Mouse (Mus musculus): Measurements from ENCODE around the gene Slc27a4. TPM values are rescaled to one million over a fixed set of nuclear protein-coding genes. Genes with fewer than 3 reads are reported as not detected.

The Slc27a4 gene
- polyA plus RNA-seq, 1 experiment from 2014 or later = 2.4 TPM

DNA sequence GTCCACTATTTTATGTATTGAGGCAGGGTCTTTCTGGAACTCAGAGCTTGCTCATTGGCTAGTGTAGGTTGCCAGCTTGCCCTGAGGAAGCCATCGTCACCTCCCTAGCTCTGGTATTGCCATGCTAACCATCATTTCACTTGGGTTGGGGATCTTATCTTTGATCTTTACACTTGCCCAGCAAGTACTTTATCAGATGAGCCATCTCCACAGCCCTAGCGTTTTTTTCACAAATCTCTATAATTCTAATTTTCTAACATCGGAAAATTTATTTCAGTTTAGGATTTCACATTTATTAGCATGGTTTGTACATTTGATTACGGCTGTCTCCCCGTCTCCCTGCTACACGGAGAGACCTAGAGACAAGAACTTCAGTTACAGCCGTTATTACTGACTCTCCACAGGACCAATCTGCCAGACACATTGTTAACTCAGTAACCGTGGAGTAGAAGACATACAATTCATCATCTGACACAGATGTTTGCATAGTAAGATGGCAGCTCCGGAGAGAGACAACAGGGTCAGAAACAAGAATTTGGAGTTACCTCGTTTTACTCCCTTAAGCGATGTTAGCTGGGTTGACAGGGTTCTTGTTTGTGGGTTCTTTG lies 24.0 kb downstream of the Slc27a4 start:
- peaks cover 21% of the 10 kb centered on the region for H3K4me1 ChIP-seq (replicated peaks)
- H3K27ac ChIP-seq = peak overlapping the region; percentile 87
- H3K27me3 ChIP-seq = no peaks in the 10 kb centered on the region
- H3K9ac ChIP-seq = peak overlapping the region; percentile 82
- H3K4me2 ChIP-seq = peak overlapping the region; percentile 89
- H3K4me3 ChIP-seq (replicated peaks) = peak overlapping the region; percentile 83
- H3K9me3 ChIP-seq (replicated peaks) = no peaks in the 10 kb centered on the region
- DNase-seq (no peak), ATAC-seq (ENCODE audit: low read depth) (no peak)
- 9% methylated on average over 11 of the region's 11 CpGs for WGBS (ENCODE audit: insufficient replicate concordance)
- 0 out of 2 replicates have a peak, but pooled peaks cover 6% of the 10 kb centered on the region for H3K36me3 ChIP-seq

DNA sequence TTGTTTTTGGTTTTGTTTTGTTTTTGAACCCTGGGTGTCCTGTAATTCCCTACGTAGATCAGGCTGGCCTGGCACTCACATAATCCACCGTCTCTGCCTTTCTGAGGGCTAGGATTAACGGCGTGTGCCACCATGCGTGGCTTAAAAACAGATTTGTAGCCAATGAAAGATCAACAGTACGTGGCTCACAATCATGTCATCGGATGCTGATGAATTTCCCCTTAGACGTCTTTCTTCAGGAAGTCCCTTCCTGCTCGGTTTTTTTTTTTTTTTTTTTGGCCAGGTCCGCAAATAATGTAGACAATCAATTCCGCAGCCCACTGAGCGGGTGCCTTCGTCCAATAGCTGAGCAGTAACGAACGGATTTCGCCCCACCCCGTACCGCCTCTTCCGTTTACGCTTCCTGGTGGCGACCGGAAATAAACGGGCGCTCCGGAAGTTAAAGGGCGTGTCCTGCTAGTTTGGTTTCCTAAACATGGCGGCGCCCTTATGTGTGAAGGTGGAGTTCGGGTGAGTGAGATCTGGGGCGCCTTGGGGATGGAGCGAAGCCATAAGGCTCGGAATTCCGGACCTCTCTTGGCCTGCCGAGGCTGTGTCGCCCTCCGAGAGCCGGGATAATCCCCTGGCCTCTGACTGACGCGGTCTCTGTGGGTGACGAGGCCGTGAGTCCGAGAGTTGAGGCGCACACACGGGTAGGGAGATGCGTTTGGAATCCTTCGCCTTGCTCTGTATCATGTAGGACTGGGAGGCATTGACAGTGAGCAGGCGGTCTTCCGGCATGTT lies 24.7 kb downstream of the Slc27a4 start:
- Histone ChIP-seq H3K4me3 (replicated peaks) (peak overlapping the region; percentile 83), H3K4me1 (replicated peaks) (peaks cover 21% of the 10 kb centered on the region), H3K27ac (peak overlapping the region; percentile 87), H3K27me3 (no peaks in the 10 kb centered on the region), H3K36me3 (0 out of 2 replicates have a peak, but pooled peaks cover 8% of the 10 kb centered on the region), H3K9me3 (replicated peaks) (no peaks in the 10 kb centered on the region), H3K9ac (peak overlapping the region; percentile 83), H3K4me2 (peak overlapping the region; percentile 89)
- peak; percentile 96 for ATAC-seq (ENCODE audit: low read depth)
- peak; percentile 94 for DNase-seq
- WGBS (ENCODE audit: insufficient replicate concordance) = under 1% methylated on average over 48 of the region's 48 CpGs

GRCm38 (mm10) chr2:29827709-29828024 lies 25.2 kb downstream of the Slc27a4 start:
- H3K9me3 ChIP-seq (replicated peaks) = no peaks in the 10 kb centered on the region
- H3K36me3 ChIP-seq = peaks cover 10% of the 10 kb centered on the region
- H3K9ac ChIP-seq = peak overlapping the region; percentile 83
- no peak; the same call in 1 of the 2 replicates for ATAC-seq (ENCODE audit: low read depth)
- H3K4me1 ChIP-seq (replicated peaks) = peaks cover 21% of the 10 kb centered on the region
- no peak for DNase-seq
- H3K4me3 ChIP-seq (replicated peaks) = peak overlapping the region; percentile 83
- peak overlapping the region; percentile 89 for H3K4me2 ChIP-seq
- no peaks in the 10 kb centered on the region for H3K27me3 ChIP-seq
- WGBS (ENCODE audit: insufficient replicate concordance) = under 1% methylated on average over 12 of the region's 12 CpGs
- H3K27ac ChIP-seq = peak overlapping the region; percentile 73

- Histone ChIP-seq H3K27me3 (no peaks in the 10 kb centered on the region), H3K4me1 (replicated peaks) (peaks cover 19% of the 10 kb centered on the region), H3K9me3 (replicated peaks) (no peaks in the 10 kb centered on the region), H3K27ac (no peak overlapping the region), H3K36me3 (peaks cover 32% of the 10 kb centered on the region), H3K4me3 (replicated peaks) (no peak overlapping the region), H3K4me2 (no peak overlapping the region), H3K9ac (no peak overlapping the region)
- WGBS (ENCODE audit: insufficient replicate concordance) = 74% methylated on average over 4 of the region's 4 CpGs
- DNase-seq (no peak), ATAC-seq (ENCODE audit: low read depth) (no peak)
These were observed 28.7 kb downstream of the Slc27a4 start for GRCm38 (mm10) chr2:29831106-29831505.

- DNase-seq (no peak), ATAC-seq (ENCODE audit: low read depth) (no peak)
- 82% methylated on average over 5 of the region's 5 CpGs for WGBS (ENCODE audit: insufficient replicate concordance)
- Histone ChIP-seq H3K9me3 (replicated peaks) (no peaks in the 10 kb centered on the region), H3K4me3 (replicated peaks) (no peak overlapping the region), H3K27me3 (no peaks in the 10 kb centered on the region), H3K4me2 (no peak overlapping the region), H3K4me1 (replicated peaks) (peaks cover 2% of the 10 kb centered on the region), H3K27ac (no peak overlapping the region), H3K9ac (no peak overlapping the region), H3K36me3 (peaks cover 46% of the 10 kb centered on the region)
These were observed 31.4 kb downstream of the Slc27a4 start for GRCm38 (mm10) chr2:29833796-29834195.

DNA sequence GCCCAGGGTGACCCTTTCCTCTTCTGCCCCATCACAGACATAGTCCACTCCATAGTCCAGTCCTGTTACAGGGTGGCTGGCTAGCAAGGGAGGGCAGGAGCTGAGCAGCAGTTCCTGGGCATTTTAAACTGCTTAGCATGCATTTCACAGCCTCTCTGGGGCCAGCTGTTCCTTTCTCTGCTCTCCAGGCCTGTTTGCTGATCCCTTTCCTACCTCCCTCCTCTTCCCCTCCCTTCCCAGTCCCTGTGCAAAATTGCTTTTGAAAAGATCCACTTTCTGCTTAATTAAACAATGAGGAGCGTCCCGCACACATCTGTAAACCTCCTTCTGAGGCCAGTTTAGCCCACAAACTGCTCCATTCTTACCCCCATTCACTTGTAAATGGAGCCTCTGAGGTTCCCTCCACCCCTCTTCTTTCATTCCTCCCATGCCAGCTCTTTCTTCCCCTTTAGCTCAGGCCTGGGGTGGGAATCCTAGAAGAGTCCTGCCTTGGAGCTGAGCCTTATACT lies 33.0 kb downstream of the Slc27a4 start:
- peaks cover 3% of the 10 kb centered on the region for H3K4me1 ChIP-seq (replicated peaks)
- no peak overlapping the region for H3K4me2 ChIP-seq
- WGBS (ENCODE audit: insufficient replicate concordance) = 88% methylated on average over 2 of the region's 2 CpGs
- H3K27me3 ChIP-seq = no peaks in the 10 kb centered on the region
- ATAC-seq (ENCODE audit: low read depth) = no peak
- peaks cover 50% of the 10 kb centered on the region for H3K36me3 ChIP-seq
- H3K27ac ChIP-seq = no peak overlapping the region; the same call in 1 of the 2 replicates
- no peak for DNase-seq
- H3K9ac ChIP-seq = no peak overlapping the region
- H3K9me3 ChIP-seq (replicated peaks) = no peaks in the 10 kb centered on the region
- H3K4me3 ChIP-seq (replicated peaks) = no peak overlapping the region

DNA sequence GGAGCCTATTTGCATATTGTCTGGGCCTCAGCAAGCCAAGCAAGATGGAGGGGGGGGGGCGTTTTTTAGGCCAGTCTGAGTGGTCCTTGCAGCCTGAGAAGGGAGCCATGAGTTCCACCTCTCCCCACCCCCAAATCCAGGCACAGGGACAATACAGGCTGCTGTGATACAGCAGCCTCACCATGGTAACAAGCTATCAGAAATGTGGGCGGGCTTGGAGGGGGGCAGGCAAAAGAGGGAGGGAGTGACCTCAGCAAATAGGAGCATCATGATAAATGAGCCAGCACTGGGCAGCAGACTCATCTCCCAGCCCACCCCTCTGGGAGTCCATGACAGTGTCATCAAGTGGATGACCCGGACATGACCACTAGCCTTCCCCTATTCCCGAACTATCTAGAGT lies 37.0 kb downstream of the Slc27a4 start:
- Histone ChIP-seq H3K4me1 (replicated peaks) (peaks cover 3% of the 10 kb centered on the region; the same call in 1 of the 2 replicates), H3K4me3 (replicated peaks) (no peak overlapping the region), H3K9me3 (replicated peaks) (no peaks in the 10 kb centered on the region), H3K27me3 (peaks cover 15% of the 10 kb centered on the region), H3K4me2 (no peak overlapping the region), H3K9ac (no peak overlapping the region), H3K36me3 (peaks cover 66% of the 10 kb centered on the region), H3K27ac (no peak overlapping the region)
- 50% methylated on average over 4 of the region's 4 CpGs for WGBS (ENCODE audit: insufficient replicate concordance)
- DNase-seq (no peak), ATAC-seq (ENCODE audit: low read depth) (no peak)

- no peaks in the 10 kb centered on the region for H3K9me3 ChIP-seq (replicated peaks)
- DNase-seq = no peak
- peaks cover 8% of the 10 kb centered on the region; the same call in 1 of the 2 replicates for H3K4me1 ChIP-seq (replicated peaks)
- peaks cover 48% of the 10 kb centered on the region for H3K27me3 ChIP-seq
- no peak overlapping the region for H3K27ac ChIP-seq
- ATAC-seq (ENCODE audit: low read depth) = no peak
- H3K9ac ChIP-seq = no peak overlapping the region
- H3K36me3 ChIP-seq = peaks cover 46% of the 10 kb centered on the region
- 67% methylated on average over 9 of the region's 9 CpGs for WGBS (ENCODE audit: insufficient replicate concordance)
- no peak overlapping the region for H3K4me2 ChIP-seq
- H3K4me3 ChIP-seq (replicated peaks) = no peak overlapping the region
These were observed 41.0 kb downstream of the Slc27a4 start for GRCm38 (mm10) chr2:29843231-29844105.

GRCm38 (mm10) chr2:29844115-29844514 lies 41.7 kb downstream of the Slc27a4 start:
- DNase-seq = no peak
- Histone ChIP-seq H3K9ac (no peak overlapping the region), H3K4me3 (replicated peaks) (no peak overlapping the region), H3K9me3 (replicated peaks) (no peaks in the 10 kb centered on the region), H3K27ac (no peak overlapping the region), H3K27me3 (peaks cover 48% of the 10 kb centered on the region), H3K36me3 (peaks cover 40% of the 10 kb centered on the region), H3K4me1 (replicated peaks) (peaks cover 8% of the 10 kb centered on the region; the same call in 1 of the 2 replicates), H3K4me2 (no peak overlapping the region)
- WGBS (ENCODE audit: insufficient replicate concordance) = 78% methylated on average over 2 of the region's 2 CpGs
- ATAC-seq (ENCODE audit: low read depth) = no peak

- H3K27me3 ChIP-seq = peaks cover 49% of the 10 kb centered on the region
- 0 out of 2 replicates have a peak, but pooled peaks cover 8% of the 10 kb centered on the region for H3K4me1 ChIP-seq (replicated peaks)
- ATAC-seq (ENCODE audit: low read depth) = no peak
- H3K9ac ChIP-seq = no peak overlapping the region
- no peak overlapping the region for H3K4me3 ChIP-seq (replicated peaks)
- no peaks in the 10 kb centered on the region for H3K9me3 ChIP-seq (replicated peaks)
- H3K4me2 ChIP-seq = no peak overlapping the region
- no peak overlapping the region for H3K27ac ChIP-seq
- peaks cover 39% of the 10 kb centered on the region for H3K36me3 ChIP-seq
- no peak for DNase-seq
- 48% methylated on average over 3 of the region's 3 CpGs for WGBS (ENCODE audit: insufficient replicate concordance)
These were observed 42.2 kb downstream of the Slc27a4 start for GRCm38 (mm10) chr2:29844661-29845060.

DNA sequence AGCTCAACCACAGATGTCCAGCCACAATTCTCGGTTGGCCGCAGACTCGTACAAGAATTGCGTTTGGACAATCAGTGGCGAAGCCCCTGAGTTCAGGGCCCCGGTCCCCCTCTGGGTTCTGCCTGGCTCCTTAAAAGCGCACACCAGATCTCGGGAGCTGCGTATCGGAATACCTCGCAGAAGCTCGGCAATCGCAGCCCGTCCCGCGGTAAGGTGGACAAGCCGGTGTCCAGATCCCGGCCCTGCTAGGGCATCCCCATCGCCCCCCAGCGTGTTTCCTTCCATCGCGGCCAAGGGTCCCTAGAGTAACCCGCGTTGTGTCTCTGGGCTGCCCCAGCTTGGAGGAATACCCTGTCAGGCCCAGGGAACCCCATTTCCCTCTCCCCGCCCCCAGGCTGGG lies 43.2 kb downstream of the Slc27a4 start:
- H3K4me1 ChIP-seq (replicated peaks) = 0 out of 2 replicates have a peak, but pooled peaks cover 8% of the 10 kb centered on the region
- peak overlapping the region; percentile 3; the same call in 1 of the 2 replicates for H3K4me3 ChIP-seq (replicated peaks)
- no peak overlapping the region for H3K27ac ChIP-seq
- peaks cover 39% of the 10 kb centered on the region for H3K36me3 ChIP-seq
- ATAC-seq (ENCODE audit: low read depth) = no peak
- DNase-seq = no peak
- 46% methylated on average over 25 of the region's 25 CpGs for WGBS (ENCODE audit: insufficient replicate concordance)
- H3K27me3 ChIP-seq = peaks cover 52% of the 10 kb centered on the region
- peak overlapping the region; percentile 28 for H3K4me2 ChIP-seq
- H3K9me3 ChIP-seq (replicated peaks) = no peaks in the 10 kb centered on the region
- no peak overlapping the region for H3K9ac ChIP-seq
